Mouse (Mus musculus) bone marrow, adult 2 months (tissue): ENCODE data around the gene Kif24. TPM values are rescaled to one million over a fixed set of nuclear protein-coding genes. Genes with fewer than 3 reads are reported as not detected.

Source experiments
- H3K27ac ChIP-seq: fragments of 200-500 bp; 2 replicates; pipeline ENCODE4 v1.5.1; 2012; ENCODE audit warnings: low read depth, mild to moderate bottlenecking, control low read depth, inconsistent platforms, low read length; ENCODE audit not compliant: control insufficient read depth, poor library complexity, insufficient read depth
- H3K4me1 ChIP-seq: fragments of 200-500 bp; 2 replicates; pipeline ENCODE4 v1.6.1; 2011; ENCODE audit warnings: low read length; ENCODE audit not compliant: control insufficient read depth, insufficient read depth
- H3K4me3 ChIP-seq: fragments of 200-500 bp; replicated peaks from 2 replicates; pipeline ENCODE3; 2011; ENCODE audit warnings: mild to moderate bottlenecking, low read depth, low read length, control low read depth; ENCODE audit not compliant: control insufficient read depth
- CTCF ChIP-seq: fragments of 200-500 bp; IDR thresholded peaks from 2 replicates; pipeline ENCODE4 v1.5.1; 2011; ENCODE audit warnings: low read length, control low read depth; ENCODE audit not compliant: control insufficient read depth, insufficient read depth
- POLR2A ChIP-seq: fragments of 200-500 bp; IDR thresholded peaks from 2 replicates; pipeline ENCODE4 v1.6.1; 2011; ENCODE audit warnings: low read depth, mild to moderate bottlenecking, control low read depth, low read length, borderline replicate concordance; ENCODE audit not compliant: control insufficient read depth
- WGBS: fragments of 180-500 bp; shearing (Covaris S2); methylation state at CpG from one replicate; pipeline ENCODE4 v1.1.7; 2018; 5-methylcytosine and 5-hydroxymethylcytosine counted together
- polyA plus RNA-seq: library from polyadenylated mRNA; stranded (reverse); fragments of >200 nt; gene quantifications from 2 replicates; pipeline ENCODE4 v1.2.4, GENCODE M21; 2011; ENCODE audit warnings: low replicate concordance; ENCODE audit not compliant: missing spikeins, insufficient read depth, insufficient read length

Gene Kif24
- polyA plus RNA-seq, 1 experiment: 17.6 TPM

DNA sequence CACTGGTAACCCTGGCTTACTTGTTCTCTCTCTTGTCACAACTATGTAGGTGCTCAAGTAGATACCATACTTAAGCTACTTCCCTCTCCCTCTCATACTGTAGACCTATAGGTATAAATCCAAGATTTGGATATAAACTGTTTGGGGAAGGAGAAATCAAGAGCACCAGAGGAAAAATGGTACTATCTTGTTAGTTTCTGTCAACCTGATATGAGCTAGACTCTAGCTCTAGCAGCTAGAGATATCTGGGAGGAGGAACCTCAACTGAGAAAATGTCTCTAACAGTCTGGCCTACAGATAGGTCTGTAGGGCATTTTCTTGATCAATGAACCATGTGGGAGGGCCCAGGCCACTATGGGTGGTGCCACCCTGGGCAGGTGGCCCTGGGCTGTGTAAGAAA lies 63.5 kb downstream of the Kif24 start:
- Histone ChIP-seq H3K4me3 (no peak overlapping the region), H3K4me1 (no peaks in the 10 kb centered on the region), H3K27ac (no peak overlapping the region)
- TF ChIP-seq CTCF (no peak), POLR2A (no peak)

DNA sequence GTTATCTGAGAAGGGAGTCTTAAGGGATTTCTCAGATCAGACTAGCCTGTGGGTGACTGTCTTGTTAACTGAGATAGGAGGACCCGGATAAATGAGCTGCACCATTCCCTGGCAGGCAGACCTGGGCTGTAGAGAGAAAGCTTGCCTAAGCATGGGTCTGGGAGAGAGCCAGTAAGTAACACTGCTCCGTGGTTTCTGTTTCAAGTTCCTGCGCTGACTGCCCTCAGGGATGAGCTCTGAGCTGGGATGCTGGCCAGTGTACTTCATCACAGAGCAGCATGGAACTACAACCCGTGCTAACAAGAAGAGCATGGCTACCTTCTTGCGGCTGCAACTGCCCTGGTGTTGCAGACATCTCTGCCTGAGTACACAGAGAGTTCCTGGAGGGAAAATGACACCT lies 64.8 kb downstream of the Kif24 start:
- TF ChIP-seq CTCF (no peak), POLR2A (no peak)
- Histone ChIP-seq H3K27ac (no peak overlapping the region; the same call in 1 of the 2 replicates), H3K4me1 (no peaks in the 10 kb centered on the region), H3K4me3 (no peak overlapping the region)
- 87% methylated on average over 5 of the region's 5 CpGs for WGBS

DNA sequence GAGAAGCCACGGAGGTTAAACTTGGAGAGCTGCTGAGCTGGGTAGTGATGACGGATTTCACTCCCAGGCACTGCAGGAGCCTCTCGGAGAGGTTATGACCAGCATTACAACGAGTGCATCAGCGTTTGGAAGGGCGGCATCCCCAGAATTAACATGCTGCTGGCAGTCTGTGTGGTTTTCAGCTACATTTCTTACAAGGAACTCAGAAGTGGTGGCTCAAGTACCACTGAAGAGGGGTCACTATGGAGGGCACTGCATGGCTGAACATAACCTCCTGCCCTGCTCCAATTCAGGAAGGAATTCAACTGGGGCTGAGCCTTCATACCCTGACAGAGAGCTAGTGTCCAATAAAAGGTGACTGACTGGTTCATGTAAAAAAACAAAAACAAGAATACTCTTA lies 66.3 kb downstream of the Kif24 start:
- TF ChIP-seq POLR2A: no peak
- no peak for TF ChIP-seq CTCF
- 90% methylated on average over 6 of the region's 6 CpGs for WGBS
- H3K27ac ChIP-seq: no peak overlapping the region
- H3K4me1 ChIP-seq: no peaks in the 10 kb centered on the region
- H3K4me3 ChIP-seq: no peak overlapping the region

DNA sequence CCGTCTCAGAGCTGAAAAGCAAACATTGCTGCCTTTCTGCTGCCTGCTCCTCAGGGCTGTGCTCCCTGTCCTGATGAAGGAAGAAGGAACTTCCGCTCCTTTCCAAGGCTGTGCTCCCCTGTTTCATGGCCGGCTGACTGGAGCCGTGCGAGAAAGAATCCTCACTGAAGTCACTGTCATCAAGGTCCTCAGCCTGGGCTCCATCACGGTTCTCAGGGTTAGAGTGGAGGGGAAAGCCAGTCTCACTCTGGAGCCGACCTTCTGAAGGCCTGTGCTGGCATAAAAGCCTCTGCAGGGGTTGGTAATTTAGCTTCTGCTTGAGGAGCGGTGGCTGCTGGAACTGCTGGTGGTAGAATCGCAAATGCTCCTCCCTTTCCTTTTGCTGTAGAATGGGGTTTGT lies 70.0 kb downstream of the Kif24 start:
- 87% methylated on average over 9 of the region's 9 CpGs for WGBS
- TF ChIP-seq POLR2A: no peak
- TF ChIP-seq CTCF: no peak

DNA sequence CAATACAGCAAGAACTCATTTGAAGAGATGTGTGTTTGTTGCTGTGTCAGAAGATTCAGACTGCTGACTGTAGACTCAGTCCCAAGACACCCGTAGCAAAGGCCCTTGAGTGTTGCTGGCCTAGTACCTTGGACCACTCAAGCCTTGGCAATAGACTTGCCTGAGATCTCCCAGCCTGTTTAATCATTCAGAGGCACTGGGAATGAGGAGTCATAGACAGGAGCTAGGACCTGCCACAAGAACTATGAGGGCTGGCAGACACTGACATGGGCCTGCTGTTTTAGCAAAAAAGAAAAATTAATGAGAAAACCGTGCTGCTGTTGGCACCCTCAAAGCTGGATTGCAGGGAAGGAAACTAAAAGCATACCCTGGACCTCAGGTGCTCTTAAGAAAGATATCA lies 73.7 kb downstream of the Kif24 start:
- no peak overlapping the region for H3K4me3 ChIP-seq
- H3K27ac ChIP-seq: no peak overlapping the region
- peaks cover 2% of the 10 kb centered on the region for H3K4me1 ChIP-seq
- 83% methylated on average over 2 of the region's 2 CpGs for WGBS
- TF ChIP-seq POLR2A (no peak), CTCF (no peak)

More for the DNA sequence above, 70.0 kb downstream of the Kif24 start:
- Histone ChIP-seq H3K4me3 (no peak overlapping the region), H3K27ac (no peak overlapping the region), H3K4me1 (no peaks in the 10 kb centered on the region)

DNA sequence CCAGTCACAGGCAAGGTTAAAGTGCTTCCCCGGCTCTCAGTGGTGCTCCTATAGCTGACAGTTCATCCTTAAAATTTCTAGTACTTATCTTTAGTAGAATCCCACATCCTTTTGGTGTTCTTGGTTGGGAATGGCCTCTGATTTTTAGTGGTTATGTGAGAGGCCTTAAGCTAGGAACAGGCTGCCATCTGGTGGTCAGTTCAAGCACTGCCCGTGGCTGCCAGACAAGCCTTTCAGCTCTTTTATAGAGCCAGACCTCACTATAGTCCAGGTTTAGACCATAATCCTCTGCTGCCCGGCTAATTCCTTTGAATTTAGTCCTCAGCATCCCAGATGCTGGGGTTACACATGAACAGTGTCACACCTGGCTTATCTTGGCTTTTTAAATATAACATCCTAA lies 74.6 kb downstream of the Kif24 start:
- Histone ChIP-seq H3K4me1 (peaks cover 2% of the 10 kb centered on the region), H3K27ac (no peak overlapping the region), H3K4me3 (no peak overlapping the region)
- WGBS: 25% methylated on average over 3 of the region's 3 CpGs
- TF ChIP-seq POLR2A (no peak), CTCF (peak; percentile 92)

DNA sequence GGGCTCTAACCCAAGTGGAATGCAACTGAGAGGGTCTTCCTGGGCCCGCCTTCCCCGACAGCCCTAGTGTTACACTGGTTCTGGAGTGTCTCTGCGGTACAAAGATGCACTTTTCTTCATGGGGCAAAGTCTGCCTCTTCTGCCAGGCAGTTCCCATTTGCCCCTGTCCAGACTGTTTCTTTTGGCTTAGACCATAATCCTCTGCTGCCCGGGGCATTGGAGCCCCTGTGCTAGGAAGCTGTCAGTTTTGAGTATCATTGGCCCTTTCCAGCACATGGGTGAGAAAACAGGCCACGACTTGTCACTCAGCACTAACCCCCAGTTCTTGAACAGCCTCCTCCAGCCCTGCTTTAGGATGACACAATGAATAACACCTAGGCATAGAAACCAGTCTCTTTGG lies 75.4 kb downstream of the Kif24 start:
- H3K4me1 ChIP-seq: peaks cover 2% of the 10 kb centered on the region
- WGBS: 90% methylated on average over 5 of the region's 5 CpGs
- TF ChIP-seq POLR2A (no peak), CTCF (no peak)
- no peak overlapping the region for H3K27ac ChIP-seq
- no peak overlapping the region for H3K4me3 ChIP-seq

DNA sequence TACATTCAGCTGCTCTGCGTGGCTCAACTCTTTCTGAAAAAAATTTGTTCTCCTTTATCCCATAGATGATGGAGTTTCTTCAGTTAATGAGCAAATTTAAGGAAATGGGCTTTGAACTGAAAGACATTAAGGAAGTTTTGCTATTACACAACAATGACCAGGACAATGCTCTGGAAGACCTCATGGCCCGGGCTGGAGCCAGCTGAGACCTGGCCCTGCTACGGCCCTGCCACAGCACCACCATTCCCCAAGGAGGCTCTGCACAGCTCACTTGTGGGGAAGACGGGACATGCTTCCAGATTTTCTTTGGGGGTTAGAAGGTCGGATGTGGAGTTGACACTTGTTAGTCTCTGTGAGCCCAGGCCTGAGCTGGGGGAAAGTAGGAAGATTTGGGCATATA lies 76.1 kb downstream of the Kif24 start:
- H3K4me3 ChIP-seq: no peak overlapping the region
- H3K4me1 ChIP-seq: peaks cover 2% of the 10 kb centered on the region
- H3K27ac ChIP-seq: no peak overlapping the region
- WGBS: 69% methylated on average over 5 of the region's 5 CpGs
- no peak for TF ChIP-seq POLR2A

DNA sequence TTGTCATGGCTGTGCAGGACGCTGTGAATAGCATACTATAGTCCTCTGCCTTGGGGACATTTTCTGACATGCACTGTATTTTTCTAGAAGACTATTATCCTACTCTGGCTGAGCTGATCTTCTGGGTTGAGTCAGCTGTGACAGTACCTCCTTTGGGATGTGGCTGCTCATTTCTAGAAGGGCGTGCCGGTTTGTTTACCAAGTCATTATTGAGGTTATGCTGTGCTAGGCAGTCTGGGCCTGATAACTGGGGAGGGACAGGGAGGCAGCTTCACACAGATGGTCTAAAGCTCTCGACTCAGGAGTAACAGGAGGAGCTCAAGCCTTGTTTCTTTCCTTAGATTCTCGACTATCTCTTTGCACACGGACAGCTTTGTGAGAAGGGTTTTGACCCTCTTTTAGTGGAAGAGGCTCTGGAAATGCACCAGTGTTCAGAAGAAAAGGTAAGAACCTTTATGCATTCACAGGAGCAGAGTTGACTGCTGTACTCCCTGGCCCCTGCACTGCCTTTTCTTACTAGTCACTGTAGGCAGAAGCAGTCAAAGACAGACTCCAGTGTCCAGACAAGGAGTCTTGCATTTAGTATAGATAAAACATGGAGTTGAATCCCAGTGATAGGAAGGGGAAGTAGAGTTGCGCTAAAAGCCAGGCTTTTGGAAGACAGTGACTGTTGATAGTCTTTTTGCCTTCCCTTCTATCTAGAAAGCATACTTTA lies 76.8 kb downstream of the Kif24 start:
- WGBS: 75% methylated on average over 7 of the region's 7 CpGs
- peaks cover 2% of the 10 kb centered on the region for H3K4me1 ChIP-seq
- H3K27ac ChIP-seq: peak overlapping the region; percentile 37; the same call in 1 of the 2 replicates
- TF ChIP-seq CTCF (no peak), POLR2A (no peak)
- no peak overlapping the region for H3K4me3 ChIP-seq
